Comparison of ENCODE assay signal across 11 mouse cellular contexts in the genomic region with DNA sequence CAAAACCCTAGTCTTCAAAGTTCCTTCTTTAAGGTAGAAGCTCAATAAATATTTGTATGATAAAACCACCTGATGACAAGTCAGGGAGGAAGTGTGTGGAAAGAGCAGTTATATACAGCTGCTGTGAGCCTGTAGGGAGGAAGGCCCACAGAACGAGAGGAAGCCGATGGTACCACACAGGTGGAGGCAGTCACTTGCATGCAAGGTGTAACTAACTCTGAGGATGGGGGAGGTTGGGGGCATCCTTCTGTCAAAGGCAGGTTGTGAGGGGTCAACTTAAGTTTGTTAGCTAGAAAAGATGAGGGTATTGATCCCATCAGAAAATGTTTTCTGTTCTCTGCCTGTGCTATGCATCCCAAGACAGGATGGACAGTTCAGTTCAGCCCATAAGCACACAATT.
"Had no signal": no experiment of that assay in that cellular context is flagged by ENCODE, and none has a peak within 500 bp of the region (broad histone marks: within the 10 kb centered on the region; RNA-seq: fewer than 3 reads in every experiment).

No protein-coding gene starts in this region.

- DNase-seq: kidney, adult 9 months; kidney, postnatal 4 days; liver; liver, embryonic 13.5 days; liver, postnatal 0 days; right cerebral cortex, adult 18-20 months; right cerebral cortex, postnatal 25 days had no signal

- ATAC-seq: liver, postnatal 0 days; midbrain, embryonic 13.5 days had no signal

- H3K36me3 ChIP-seq: limb, embryonic 12.5 days; liver, embryonic 13.5 days; midbrain, embryonic 13.5 days had no signal

- H3K4me3 ChIP-seq: layer of hippocampus, adult 2 months; limb, embryonic 12.5 days; liver, embryonic 13.5 days; midbrain, embryonic 13.5 days had no signal

- H3K4me1 ChIP-seq: liver, embryonic 13.5 days had no signal

- H3K27ac ChIP-seq: kidney, postnatal 0 days; layer of hippocampus, adult 2 months; limb, embryonic 12.5 days; liver, embryonic 13.5 days; midbrain, embryonic 13.5 days had no signal

- H3K27me3 ChIP-seq: liver, embryonic 13.5 days; midbrain, embryonic 13.5 days had no signal

- H3K4me2 ChIP-seq: limb, embryonic 12.5 days; liver, embryonic 13.5 days; midbrain, embryonic 13.5 days had no signal

- H3K9me3 ChIP-seq: limb, embryonic 12.5 days; liver, embryonic 13.5 days; midbrain, embryonic 13.5 days had no signal

- H3K9ac ChIP-seq: limb, embryonic 12.5 days; liver, embryonic 13.5 days; liver, postnatal 0 days; midbrain, embryonic 13.5 days had no signal
